Mouse (Mus musculus) erythroblast, embryonic 14.5 days (primary cell): ENCODE measurements around the gene Med25.

ENCODE experiments used
- GATA1 ChIP-seq: IDR thresholded peaks from 2 replicates; pipeline ENCODE4 v1.6.1; 2012; ENCODE audit warnings: low read length, inconsistent platforms, mixed read lengths
- TAL1 ChIP-seq: IDR thresholded peaks from 3 replicates; pipeline ENCODE4 v1.6.1; 2012; ENCODE audit warnings: low read length, inconsistent platforms, mixed read lengths

- TF ChIP-seq TAL1 (no peak), GATA1 (no peak)
Observed at GRCm38 (mm10) chr7:44851625-44852234, 40.8 kb downstream of the Med25 start.
